Mouse (Mus musculus): ENCODE results near the gene Gcg. TPM values are rescaled to one million over a fixed set of nuclear protein-coding genes. Genes with fewer than 3 reads are reported as not detected.

Gcg gene
- polyA plus RNA-seq (2012; ENCODE audit: insufficient read depth, low replicate concordance), result not detected in 2 replicates

- no peak within 1 kb of the TSS for H3K4me3 ChIP-seq (replicated peaks)
- H3K9me3 ChIP-seq, result no peaks in the 10 kb centered on the region
- H3K27me3 ChIP-seq (replicated peaks), result no peaks in the 10 kb centered on the region
- H3K4me1 ChIP-seq, result no peaks in the 10 kb centered on the region
- TF ChIP-seq GATA1 (IDR thresholded peaks at IDR 0.05; ENCODE audit: borderline replicate concordance, low read length) (no peak), FLI1 (IDR thresholded peaks at IDR 0.05; ENCODE audit: low read length) (no peak)
- H3K36me3 ChIP-seq (replicated peaks; ENCODE audit: low read length), result no peaks in the 10 kb centered on the region
These were observed at the start of gene Gcg for GRCm38 (mm10) chr2:62483550-62483949. Gcg (minus strand) TSS chr2:62483650.

- Histone ChIP-seq H3K4me3 (replicated peaks) (no peak overlapping the region), H3K27me3 (replicated peaks) (no peaks in the 10 kb centered on the region), H3K36me3 (replicated peaks; ENCODE audit: low read length) (no peaks in the 10 kb centered on the region), H3K9me3 (no peaks in the 10 kb centered on the region), H3K4me1 (no peaks in the 10 kb centered on the region)
- TF ChIP-seq FLI1 (IDR thresholded peaks at IDR 0.05; ENCODE audit: low read length) (no peak), GATA1 (IDR thresholded peaks at IDR 0.05; ENCODE audit: borderline replicate concordance, low read length) (no peak)
These were observed 47.6 kb upstream of the Gcg start for GRCm38 (mm10) chr2:62531065-62531464.

- no peaks in the 10 kb centered on the region for H3K27me3 ChIP-seq (replicated peaks)
- TF ChIP-seq GATA1 (IDR thresholded peaks at IDR 0.05; ENCODE audit: borderline replicate concordance, low read length) (no peak), FLI1 (IDR thresholded peaks at IDR 0.05; ENCODE audit: low read length) (no peak)
These were observed 42.9 kb upstream of the Gcg start for GRCm38 (mm10) chr2:62526399-62526798.

GRCm38 (mm10) chr2:62517790-62518189, 34.3 kb upstream of the Gcg start:
- H3K36me3 ChIP-seq (replicated peaks; ENCODE audit: low read length), result no peaks in the 10 kb centered on the region
- H3K4me3 ChIP-seq (replicated peaks), result no peak overlapping the region
- no peak for TF ChIP-seq GATA1 (IDR thresholded peaks at IDR 0.05; ENCODE audit: borderline replicate concordance, low read length)
- TF ChIP-seq FLI1 (IDR thresholded peaks at IDR 0.05; ENCODE audit: low read length), result no peak
- no peaks in the 10 kb centered on the region for H3K4me1 ChIP-seq
- no peaks in the 10 kb centered on the region for H3K27me3 ChIP-seq (replicated peaks)
- no peaks in the 10 kb centered on the region for H3K9me3 ChIP-seq

More at GRCm38 (mm10) chr2:62526399-62526798, 42.9 kb upstream of the Gcg start:
- no peaks in the 10 kb centered on the region for H3K4me1 ChIP-seq
- no peaks in the 10 kb centered on the region for H3K9me3 ChIP-seq
- no peaks in the 10 kb centered on the region for H3K36me3 ChIP-seq (replicated peaks; ENCODE audit: low read length)
- no peak overlapping the region for H3K4me3 ChIP-seq (replicated peaks)

- Histone ChIP-seq H3K4me1 (no peaks in the 10 kb centered on the region), H3K27me3 (replicated peaks) (no peaks in the 10 kb centered on the region)
- TF ChIP-seq FLI1 (IDR thresholded peaks at IDR 0.05; ENCODE audit: low read length) (no peak), GATA1 (IDR thresholded peaks at IDR 0.05; ENCODE audit: borderline replicate concordance, low read length) (no peak)
These were observed 31.0 kb upstream of the Gcg start for GRCm38 (mm10) chr2:62514477-62514876.

GRCm38 (mm10) chr2:62513477-62513876, 30.0 kb upstream of the Gcg start:
- H3K27me3 ChIP-seq (replicated peaks), result no peaks in the 10 kb centered on the region
- H3K9me3 ChIP-seq, result no peaks in the 10 kb centered on the region
- no peaks in the 10 kb centered on the region for H3K4me1 ChIP-seq
- TF ChIP-seq GATA1 (IDR thresholded peaks at IDR 0.05; ENCODE audit: borderline replicate concordance, low read length), result no peak
- no peak for TF ChIP-seq FLI1 (IDR thresholded peaks at IDR 0.05; ENCODE audit: low read length)
- H3K36me3 ChIP-seq (replicated peaks; ENCODE audit: low read length), result no peaks in the 10 kb centered on the region
- H3K4me3 ChIP-seq (replicated peaks), result no peak overlapping the region

More at GRCm38 (mm10) chr2:62514477-62514876, 31.0 kb upstream of the Gcg start:
- no peaks in the 10 kb centered on the region for H3K36me3 ChIP-seq (replicated peaks; ENCODE audit: low read length)
- H3K9me3 ChIP-seq, result no peaks in the 10 kb centered on the region
- no peak overlapping the region for H3K4me3 ChIP-seq (replicated peaks)

GRCm38 (mm10) chr2:62507130-62507529, 23.7 kb upstream of the Gcg start:
- no peaks in the 10 kb centered on the region for H3K4me1 ChIP-seq
- no peak overlapping the region for H3K4me3 ChIP-seq (replicated peaks)
- H3K27me3 ChIP-seq (replicated peaks), result no peaks in the 10 kb centered on the region
- no peaks in the 10 kb centered on the region for H3K9me3 ChIP-seq
- no peaks in the 10 kb centered on the region for H3K36me3 ChIP-seq (replicated peaks; ENCODE audit: low read length)
- TF ChIP-seq GATA1 (IDR thresholded peaks at IDR 0.05; ENCODE audit: borderline replicate concordance, low read length) (no peak), FLI1 (IDR thresholded peaks at IDR 0.05; ENCODE audit: low read length) (no peak)

GRCm38 (mm10) chr2:62506441-62506840, 23.0 kb upstream of the Gcg start:
- Histone ChIP-seq H3K36me3 (replicated peaks; ENCODE audit: low read length) (no peaks in the 10 kb centered on the region), H3K9me3 (no peaks in the 10 kb centered on the region), H3K27me3 (replicated peaks) (no peaks in the 10 kb centered on the region), H3K4me3 (replicated peaks) (no peak overlapping the region), H3K4me1 (no peaks in the 10 kb centered on the region)
- TF ChIP-seq GATA1 (IDR thresholded peaks at IDR 0.05; ENCODE audit: borderline replicate concordance, low read length) (no peak), FLI1 (IDR thresholded peaks at IDR 0.05; ENCODE audit: low read length) (no peak)

- Histone ChIP-seq H3K4me3 (replicated peaks) (no peak overlapping the region), H3K36me3 (replicated peaks; ENCODE audit: low read length) (no peaks in the 10 kb centered on the region), H3K4me1 (no peaks in the 10 kb centered on the region), H3K27me3 (replicated peaks) (no peaks in the 10 kb centered on the region), H3K9me3 (no peaks in the 10 kb centered on the region)
- TF ChIP-seq GATA1 (IDR thresholded peaks at IDR 0.05; ENCODE audit: borderline replicate concordance, low read length), result no peak
- no peak for TF ChIP-seq FLI1 (IDR thresholded peaks at IDR 0.05; ENCODE audit: low read length)
These were observed 20.9 kb upstream of the Gcg start for GRCm38 (mm10) chr2:62504269-62504796.

- Histone ChIP-seq H3K27me3 (replicated peaks) (no peaks in the 10 kb centered on the region), H3K9me3 (no peaks in the 10 kb centered on the region), H3K36me3 (replicated peaks; ENCODE audit: low read length) (no peaks in the 10 kb centered on the region), H3K4me3 (replicated peaks) (no peak overlapping the region), H3K4me1 (no peaks in the 10 kb centered on the region)
- TF ChIP-seq GATA1 (IDR thresholded peaks at IDR 0.05; ENCODE audit: borderline replicate concordance, low read length), result no peak
- no peak for TF ChIP-seq FLI1 (IDR thresholded peaks at IDR 0.05; ENCODE audit: low read length)
These were observed 19.9 kb upstream of the Gcg start for GRCm38 (mm10) chr2:62503326-62503725.
